Mouse (Mus musculus) large intestine, adult 2 months (tissue): ENCODE results near the gene March5. TPM values are rescaled to one million over a fixed set of nuclear protein-coding genes. Genes with fewer than 3 reads are reported as not detected.
"Not testable (repeated sequence)": the region's sequence is repeated elsewhere in the genome, so short reads cannot be mapped to it uniquely, and the experiment has no call there.

ENCODE experiments used
- DNase-seq: peaks from one replicate; pipeline ENCODE4 v3.0.0-alpha.2; 2012; ENCODE audit warnings: low read depth, low spot score
- WGBS: fragments of 180-500 bp; shearing (Covaris S2); methylation state at CpG from one replicate; pipeline ENCODE4 v1.1.7; 2018; 5-methylcytosine and 5-hydroxymethylcytosine counted together
- polyA plus RNA-seq: library from polyadenylated mRNA; depleted of rRNA; stranded (reverse); fragments of >200 nt; gene quantifications from 2 replicates; pipeline ENCODE4 v1.2.3, GENCODE M21; 2012; rRNA removed

The March5 gene
- polyA plus RNA-seq: 20.1 and 27.4 TPM in 2 replicates

DNA sequence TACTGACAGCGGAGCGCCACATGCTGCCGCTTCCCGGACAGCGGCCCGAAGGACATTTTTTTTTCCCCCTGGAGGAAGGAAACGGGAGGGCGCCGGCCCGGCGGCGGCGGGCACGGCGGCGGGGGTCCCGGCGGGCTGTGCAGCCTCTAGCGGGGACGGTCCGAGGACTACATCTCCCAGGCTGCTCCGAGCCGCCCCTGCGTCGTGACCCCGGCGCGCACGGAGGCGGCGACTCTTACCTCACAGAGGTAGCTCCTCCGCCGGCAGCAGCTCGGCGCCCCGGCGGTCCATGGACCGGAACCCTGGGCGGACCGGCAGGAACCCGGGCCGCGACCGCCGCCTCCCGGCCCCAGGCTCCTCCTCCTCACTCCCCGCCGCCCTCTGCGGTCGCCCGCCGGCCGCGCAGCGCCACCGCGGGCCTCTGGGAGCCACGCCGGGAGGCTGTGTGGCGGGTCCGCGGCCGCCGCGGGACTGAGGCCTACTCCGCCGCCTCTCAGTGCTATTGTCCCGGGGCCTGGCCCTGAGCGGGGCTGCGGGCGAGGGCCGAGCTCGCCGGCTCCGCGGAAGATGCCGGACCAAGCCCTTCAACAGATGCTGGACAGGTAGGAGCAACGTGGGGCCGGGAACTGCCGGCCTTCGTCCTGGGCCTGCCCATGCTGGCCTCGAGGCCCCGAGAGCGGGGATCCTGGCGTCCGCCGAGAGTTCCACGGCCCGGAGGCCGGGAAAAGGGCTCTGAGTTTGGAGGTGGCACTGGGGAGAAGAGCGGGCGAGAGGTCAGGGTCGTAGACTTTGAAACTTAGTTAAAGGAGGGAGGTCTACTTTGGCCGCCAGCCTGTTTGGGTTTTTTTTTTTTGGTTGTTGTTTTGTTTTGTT is at the start of gene March5:
March5 (plus strand) TSS at position 241 of the 873 bp plus-strand sequence.
- peak; percentile 44 for DNase-seq
- under 1% methylated on average over 94 of the region's 94 CpGs for WGBS

GRCm38 (mm10) chr19:37172096-37172495 is 35.2 kb upstream of the March5 start:
- 69% methylated on average over 1 of the region's 1 CpGs for WGBS
- DNase-seq: no peak

- WGBS: 82% methylated on average over 11 of the region's 11 CpGs
- DNase-seq: no peak
These were observed 34.7 kb upstream of the March5 start for GRCm38 (mm10) chr19:37172566-37173130.

DNA sequence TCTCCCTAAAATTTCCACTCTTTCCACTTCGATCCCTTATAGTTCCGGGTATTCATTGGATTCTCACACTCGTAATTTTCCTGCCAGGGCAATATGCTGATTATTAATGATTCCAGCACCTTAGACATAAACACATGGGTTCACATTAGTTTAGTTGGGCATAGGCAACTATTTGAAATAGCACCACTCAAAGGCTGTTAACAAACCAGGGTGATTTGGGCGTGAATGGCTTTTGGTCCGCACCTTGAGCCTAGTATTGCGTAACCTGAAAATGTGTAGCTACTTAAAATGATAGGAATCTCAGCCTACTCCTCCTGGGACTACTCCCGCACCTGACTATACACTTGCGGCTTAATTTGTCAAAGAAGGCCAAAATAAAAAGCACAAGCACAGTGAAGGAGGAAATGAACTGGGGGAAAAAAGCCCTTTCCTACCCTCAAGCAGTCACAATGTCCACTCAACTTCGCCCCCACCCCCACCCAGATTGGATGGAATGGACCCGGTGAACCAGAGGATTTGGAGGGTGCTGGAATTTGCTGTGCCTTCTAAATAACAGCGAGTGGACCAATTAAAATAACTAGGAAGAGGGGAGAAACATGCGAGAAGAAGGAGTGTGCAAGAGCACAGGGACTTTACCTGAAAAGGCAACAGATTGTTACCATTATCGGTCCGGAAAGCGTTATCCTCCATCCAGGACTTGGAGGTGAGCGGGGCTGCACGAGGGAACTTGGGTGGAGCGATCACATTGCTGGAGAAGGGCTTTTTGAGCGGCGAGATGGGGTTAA is 33.8 kb upstream of the March5 start:
- no peak for DNase-seq
- WGBS: 26% methylated on average over 20 of the region's 20 CpGs

DNA sequence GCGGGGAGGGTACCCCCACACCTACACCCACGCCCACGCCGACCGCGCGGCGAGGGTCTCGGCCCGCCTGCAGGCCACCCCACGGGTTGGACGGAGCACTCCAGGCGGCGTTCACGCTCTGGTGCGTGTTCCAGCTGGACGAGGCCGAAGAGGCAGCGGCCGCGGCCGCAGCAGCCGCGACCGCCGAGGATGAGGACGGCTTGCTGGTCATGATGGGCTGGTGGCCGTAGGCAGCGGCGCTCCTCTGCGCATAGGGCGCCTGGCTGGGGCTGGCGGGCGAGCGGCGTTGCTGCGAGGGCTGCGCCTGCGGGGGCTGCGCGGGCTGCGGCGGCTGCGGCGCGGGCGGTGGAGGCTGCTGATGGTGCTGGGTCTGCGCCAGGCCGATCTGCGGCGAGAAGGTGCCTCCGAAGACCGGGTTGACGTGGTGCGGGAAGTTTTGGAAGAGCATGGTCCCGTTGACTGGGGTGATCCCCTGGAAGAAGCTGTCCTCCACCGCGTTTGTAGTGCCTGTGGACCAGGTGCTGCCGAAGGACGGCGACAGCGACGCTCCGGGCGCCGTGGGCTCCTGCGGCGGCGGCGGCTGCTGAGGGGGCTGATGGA is 33.1 kb upstream of the March5 start:
- DNase-seq: no peak
- WGBS: under 1% methylated on average over 70 of the region's 70 CpGs

GRCm38 (mm10) chr19:37174716-37175435 is 32.5 kb upstream of the March5 start:
- WGBS: under 1% methylated on average over 36 of the region's 36 CpGs
- no peak for DNase-seq

DNA sequence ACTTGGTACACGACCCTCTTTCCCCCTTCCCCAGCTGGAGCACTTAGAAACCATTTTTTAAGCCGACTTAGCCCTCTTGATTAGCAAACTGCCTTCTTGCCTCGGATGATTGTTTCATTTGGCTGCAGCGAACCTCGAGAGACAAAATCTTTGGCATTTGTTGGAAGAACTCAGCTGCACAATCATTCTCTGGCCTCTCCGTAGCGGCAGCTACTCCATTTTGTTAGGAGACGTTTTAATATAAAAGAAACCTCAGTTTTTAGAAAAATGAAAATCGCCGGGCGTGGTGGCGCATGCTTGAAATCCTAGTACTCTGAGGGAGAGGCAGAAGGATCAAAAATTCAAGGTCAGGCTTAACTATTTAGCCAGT is 31.9 kb upstream of the March5 start:
- DNase-seq: no peak
- 1% methylated on average over 12 of the region's 12 CpGs for WGBS

DNA sequence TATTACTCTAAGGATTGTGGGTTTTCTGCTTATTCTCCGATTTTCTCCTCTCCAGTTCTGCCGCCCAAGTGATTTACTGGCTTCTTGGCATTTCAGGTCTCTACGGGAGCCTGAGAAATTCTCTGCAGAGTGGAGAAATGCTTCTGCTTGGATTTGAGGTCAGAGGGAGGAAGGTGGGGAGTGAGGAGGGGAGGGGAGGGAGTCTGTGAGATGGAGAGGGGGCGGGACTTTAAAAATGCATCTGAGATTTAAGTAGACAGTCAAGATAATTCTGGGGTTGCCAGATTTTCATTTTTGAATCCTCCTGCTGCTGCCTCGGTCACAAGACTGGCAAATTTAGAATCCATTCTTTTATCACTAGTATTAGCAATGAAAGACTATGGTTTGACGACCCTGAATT is 31.4 kb upstream of the March5 start:
- DNase-seq: no peak
- 12% methylated on average over 6 of the region's 6 CpGs for WGBS

GRCm38 (mm10) chr19:37176879-37177462 is 30.4 kb upstream of the March5 start:
- no peak for DNase-seq
- WGBS: 53% methylated on average over 4 of the region's 4 CpGs

GRCm38 (mm10) chr19:37177819-37178708 is 29.3 kb upstream of the March5 start:
- 15% methylated on average over 17 of the region's 17 CpGs for WGBS
- no peak for DNase-seq

DNA sequence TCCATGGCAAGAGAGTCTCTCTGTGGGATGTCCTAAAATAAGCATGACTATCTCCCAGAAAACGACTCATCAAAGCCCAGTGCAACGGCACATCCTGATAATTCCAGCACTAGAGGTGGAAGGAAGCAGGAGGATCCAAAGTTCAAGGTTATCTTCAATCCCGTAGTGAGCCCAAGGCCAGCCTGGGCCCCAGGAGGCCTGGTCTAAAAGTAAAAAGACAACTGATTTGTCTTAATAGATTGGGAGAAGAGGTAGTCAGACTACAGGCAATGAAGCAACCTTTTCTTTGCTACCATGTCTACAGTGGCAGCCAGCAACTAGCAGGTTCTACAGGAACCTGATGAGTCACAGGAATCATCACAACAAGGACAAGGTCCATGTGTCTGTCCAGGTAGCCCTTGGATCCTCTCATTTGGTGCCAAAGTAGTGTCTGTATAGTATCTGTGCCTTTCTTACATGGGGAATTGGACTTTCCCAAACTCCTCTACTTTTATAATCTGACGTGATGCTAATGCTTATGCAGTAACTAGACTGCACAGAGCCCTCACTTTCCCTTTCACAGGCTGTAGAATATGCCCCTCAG is 18.9 kb upstream of the March5 start:
- 59% methylated on average over 4 of the region's 4 CpGs for WGBS
- no peak for DNase-seq

GRCm38 (mm10) chr19:37192475-37193058 is 14.8 kb upstream of the March5 start:
- 66% methylated on average over 5 of the region's 5 CpGs for WGBS
- DNase-seq: no peak

DNA sequence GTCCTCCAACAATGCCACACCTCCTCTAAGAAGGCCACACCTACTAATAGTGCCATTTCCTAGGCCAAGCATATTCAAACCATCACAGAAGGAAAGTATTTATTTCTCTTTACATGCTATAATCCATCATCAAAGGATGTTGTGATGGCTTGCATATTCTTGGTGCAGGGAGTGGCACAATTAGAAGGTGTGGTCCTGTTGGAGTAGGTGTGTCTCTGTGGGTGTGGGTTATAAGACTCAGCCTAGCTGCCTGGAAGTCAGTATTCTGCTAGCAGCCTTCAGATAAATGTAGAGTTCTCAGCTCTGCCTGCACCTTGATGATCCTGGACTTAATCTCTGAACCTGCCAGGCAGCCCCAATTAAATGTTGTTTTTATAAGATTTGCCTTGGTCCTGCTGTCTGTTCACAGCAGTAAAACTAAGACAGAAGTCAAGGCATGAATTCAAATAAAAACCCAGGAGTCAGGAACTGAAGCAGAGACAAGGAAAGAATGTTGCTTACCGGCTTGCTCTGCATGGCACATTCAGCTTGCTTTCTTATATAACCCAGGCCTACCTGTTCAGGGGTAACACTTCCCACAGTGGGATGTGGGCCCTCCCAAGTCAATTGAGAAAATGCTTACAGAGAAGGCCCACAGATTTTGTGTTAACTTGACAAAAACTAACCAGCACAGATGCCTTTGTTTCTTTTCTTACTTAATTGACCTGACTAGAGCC is 9.0 kb upstream of the March5 start:
- 47% methylated on average over 1 of the region's 1 CpGs for WGBS

DNA sequence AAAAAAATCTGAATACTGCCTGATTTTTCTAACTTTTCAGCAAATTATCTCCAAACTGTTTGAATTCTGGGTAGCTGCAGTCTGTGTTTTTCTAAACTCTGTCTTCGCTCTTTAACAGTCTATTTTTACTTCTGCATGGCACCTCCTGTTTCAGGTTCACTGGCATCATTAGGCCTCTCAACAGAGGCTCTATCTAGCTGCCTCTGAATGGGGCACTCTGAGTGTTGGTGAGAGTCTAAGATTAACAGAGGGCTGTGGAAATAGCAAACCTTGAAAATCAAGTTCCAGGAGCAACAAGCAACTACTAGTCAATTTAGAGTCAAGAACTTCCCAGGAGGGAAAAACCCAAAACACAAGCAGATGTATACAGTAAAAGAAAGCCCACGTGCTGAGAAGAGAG is 7.5 kb upstream of the March5 start:
- DNase-seq: no peak
- WGBS: 80% methylated on average over 2 of the region's 2 CpGs

More for the DNA sequence above, 9.0 kb upstream of the March5 start:
- DNase-seq: no peak

DNA sequence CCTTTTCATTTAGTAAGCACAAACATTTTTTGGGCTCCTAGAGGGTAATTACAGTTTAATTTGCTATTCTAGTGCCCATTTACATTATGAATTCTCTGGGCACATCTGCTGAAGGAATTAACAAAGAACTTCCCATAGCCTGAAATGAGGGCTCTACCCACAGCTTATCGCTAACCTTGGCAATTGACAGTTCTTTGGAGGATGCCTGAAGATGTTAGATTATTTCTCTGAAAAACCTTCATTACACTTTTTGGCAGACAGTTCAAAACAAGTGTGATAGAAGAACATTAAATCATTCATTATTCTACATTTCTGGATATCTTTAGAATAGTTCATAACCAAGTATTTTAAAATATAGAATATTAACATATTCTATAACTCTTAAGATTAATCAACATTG is 4.0 kb upstream of the March5 start:
- DNase-seq: no peak
- WGBS: 91% methylated on average over 1 of the region's 1 CpGs

DNA sequence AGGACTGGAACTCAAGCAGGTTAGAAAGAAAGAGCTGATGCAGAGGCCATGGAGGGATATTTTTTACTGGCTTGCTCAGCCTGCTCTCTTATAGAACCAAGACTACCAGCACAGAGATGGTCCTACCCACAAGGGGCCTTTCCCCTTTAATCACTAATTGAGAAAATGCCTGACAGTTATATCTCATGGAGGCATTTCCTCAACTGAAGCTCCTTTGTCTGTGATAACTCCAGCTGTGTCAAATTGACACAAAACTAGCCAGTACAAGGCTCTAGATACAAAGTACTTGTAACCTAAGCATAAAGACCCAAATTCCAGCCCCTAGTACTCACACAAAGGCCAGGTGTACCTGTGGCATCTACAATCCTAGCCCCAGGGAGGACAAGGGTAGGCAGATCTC is 2.2 kb upstream of the March5 start:
- DNase-seq: not testable (repeated sequence)
